Mouse (Mus musculus): ENCODE results near the gene Kcnk13. TPM values are rescaled to one million over a fixed set of nuclear protein-coding genes. Genes with fewer than 3 reads are reported as not detected.

The Kcnk13 gene
- polyA plus RNA-seq, 1 experiment from 2014 or later: 0.45 TPM

DNA sequence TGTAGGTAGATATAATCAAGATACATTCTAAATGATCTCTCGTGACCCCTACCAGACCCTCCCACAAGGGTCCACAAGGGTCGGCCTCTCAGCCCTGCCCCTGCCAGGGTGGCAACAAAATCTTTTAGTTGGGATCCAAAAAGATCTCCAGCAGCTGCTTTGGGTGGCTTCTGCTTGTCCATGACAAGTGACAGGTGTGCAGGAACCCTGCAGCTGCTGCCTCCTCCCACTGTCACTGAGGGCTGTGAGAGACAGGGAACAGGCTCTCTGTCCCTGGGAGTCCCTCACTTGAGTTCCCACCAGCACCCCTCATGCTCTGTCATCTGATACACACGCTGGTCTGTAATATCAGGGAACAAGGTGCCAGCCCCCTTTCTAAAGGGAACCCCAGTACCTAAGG lies 137.4 kb downstream of the Kcnk13 start:
- ATAC-seq (ENCODE audit: low FRiP score, low TSS enrichment) (no peak), DNase-seq (ENCODE audit: low spot score) (no peak)
- H3K4me3 ChIP-seq (ENCODE audit: low read depth, low read length): no peak overlapping the region
- H3K27ac ChIP-seq (replicated peaks): no peak overlapping the region
- H3K36me3 ChIP-seq (ENCODE audit: control insufficient read depth, insufficient read depth, low read length): no peaks in the 10 kb centered on the region
- no peaks in the 10 kb centered on the region for H3K9me3 ChIP-seq (ENCODE audit: control insufficient read depth, low read length)
- no peak overlapping the region for H3K9ac ChIP-seq (ENCODE audit: low read length)
- H3K4me2 ChIP-seq (replicated peaks; ENCODE audit: low read depth): no peak overlapping the region
- WGBS: 68% methylated on average over 3 of the region's 3 CpGs
- 0 out of 2 replicates have a peak, but pooled peaks cover 2% of the 10 kb centered on the region for H3K4me1 ChIP-seq (replicated peaks; ENCODE audit: control insufficient read depth, insufficient read depth)
- TF ChIP-seq EP300 (optimal IDR thresholded peaks at IDR 0.05) (no peak), CTCF (IDR thresholded peaks at IDR 0.05; ENCODE audit: low read depth) (no peak)
- H3K27me3 ChIP-seq (ENCODE audit: control insufficient read depth, insufficient read depth, low read length): no peaks in the 10 kb centered on the region

DNA sequence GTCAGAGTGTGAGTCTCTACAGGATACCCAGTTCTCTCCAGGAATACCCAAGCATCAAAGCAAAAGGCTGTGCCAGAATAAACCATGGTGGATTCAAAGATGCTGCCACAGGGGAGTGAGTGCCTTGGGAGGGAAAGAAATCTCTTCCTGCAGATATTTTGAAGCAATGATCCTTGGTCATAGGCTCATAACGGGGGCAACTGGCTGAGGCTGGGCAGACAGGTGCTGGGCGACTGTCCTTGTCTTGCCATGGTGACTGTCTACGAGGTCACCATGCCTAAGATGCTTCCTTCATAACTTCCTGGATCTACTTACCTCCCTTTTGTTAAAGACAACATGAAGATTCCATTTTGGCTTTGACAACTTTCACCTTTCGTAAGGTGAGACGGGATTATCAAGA lies 140.2 kb downstream of the Kcnk13 start:
- Histone ChIP-seq H3K36me3 (ENCODE audit: control insufficient read depth, insufficient read depth, low read length) (no peaks in the 10 kb centered on the region), H3K4me3 (ENCODE audit: low read depth, low read length) (no peak overlapping the region), H3K27ac (replicated peaks) (no peak overlapping the region), H3K9me3 (ENCODE audit: control insufficient read depth, low read length) (no peaks in the 10 kb centered on the region), H3K4me2 (replicated peaks; ENCODE audit: low read depth) (no peak overlapping the region), H3K9ac (ENCODE audit: low read length) (no peak overlapping the region), H3K4me1 (replicated peaks; ENCODE audit: control insufficient read depth, insufficient read depth) (0 out of 2 replicates have a peak, but pooled peaks cover 2% of the 10 kb centered on the region), H3K27me3 (ENCODE audit: control insufficient read depth, insufficient read depth, low read length) (no peaks in the 10 kb centered on the region)
- ATAC-seq (ENCODE audit: low FRiP score, low TSS enrichment) (no peak), DNase-seq (ENCODE audit: low spot score) (no peak)
- 93% methylated on average over 5 of the region's 5 CpGs for WGBS
- no peak for TF ChIP-seq EP300 (optimal IDR thresholded peaks at IDR 0.05)
- no peak for TF ChIP-seq CTCF (IDR thresholded peaks at IDR 0.05; ENCODE audit: low read depth)

DNA sequence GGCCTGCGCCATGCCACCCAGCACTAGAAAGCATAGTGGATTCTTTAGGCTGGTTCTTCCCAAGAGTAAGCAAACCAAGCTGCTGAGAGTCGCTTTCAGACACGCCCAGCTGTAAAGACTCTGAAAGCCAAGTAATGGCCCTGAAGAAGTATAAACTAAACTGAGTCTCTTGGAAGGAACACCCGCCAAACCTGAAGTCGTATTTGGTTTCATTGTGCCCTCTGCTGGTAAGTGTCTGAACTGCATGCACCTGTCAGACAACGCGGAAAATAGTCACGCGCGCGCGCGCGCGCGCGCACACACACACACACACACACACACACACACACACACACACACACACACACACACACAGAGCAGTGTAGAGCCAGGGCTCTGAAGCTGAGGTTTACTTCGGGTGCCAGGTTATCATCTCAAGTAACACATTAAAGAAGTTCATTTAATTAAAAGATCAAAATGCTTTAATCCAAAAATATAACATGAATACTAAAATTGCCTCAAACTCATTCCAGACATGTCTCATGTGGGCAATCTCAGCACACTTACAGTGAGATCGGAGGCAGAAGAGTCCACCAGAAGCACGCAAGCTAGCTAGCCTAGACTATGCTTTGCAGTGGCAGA lies 142.1 kb downstream of the Kcnk13 start:
- no peak overlapping the region for H3K4me2 ChIP-seq (replicated peaks; ENCODE audit: low read depth)
- no peak overlapping the region for H3K27ac ChIP-seq (replicated peaks)
- WGBS: 10% methylated on average over 20 of the region's 20 CpGs
- peak; percentile 89 for TF ChIP-seq CTCF (IDR thresholded peaks at IDR 0.05; ENCODE audit: low read depth)
- TF ChIP-seq EP300 (optimal IDR thresholded peaks at IDR 0.05): no peak
- H3K27me3 ChIP-seq (ENCODE audit: control insufficient read depth, insufficient read depth, low read length): no peaks in the 10 kb centered on the region
- H3K4me3 ChIP-seq (ENCODE audit: low read depth, low read length): no peak overlapping the region
- H3K9ac ChIP-seq (ENCODE audit: low read length): no peak overlapping the region
- H3K36me3 ChIP-seq (ENCODE audit: control insufficient read depth, insufficient read depth, low read length): no peaks in the 10 kb centered on the region
- H3K4me1 ChIP-seq (replicated peaks; ENCODE audit: control insufficient read depth, insufficient read depth): 0 out of 2 replicates have a peak, but pooled peaks cover 2% of the 10 kb centered on the region
- DNase-seq (ENCODE audit: low spot score) (peak; percentile 83), ATAC-seq (ENCODE audit: low FRiP score, low TSS enrichment) (peak; percentile 43; the same call in 1 of the 2 replicates)
- H3K9me3 ChIP-seq (ENCODE audit: control insufficient read depth, low read length): no peaks in the 10 kb centered on the region

DNA sequence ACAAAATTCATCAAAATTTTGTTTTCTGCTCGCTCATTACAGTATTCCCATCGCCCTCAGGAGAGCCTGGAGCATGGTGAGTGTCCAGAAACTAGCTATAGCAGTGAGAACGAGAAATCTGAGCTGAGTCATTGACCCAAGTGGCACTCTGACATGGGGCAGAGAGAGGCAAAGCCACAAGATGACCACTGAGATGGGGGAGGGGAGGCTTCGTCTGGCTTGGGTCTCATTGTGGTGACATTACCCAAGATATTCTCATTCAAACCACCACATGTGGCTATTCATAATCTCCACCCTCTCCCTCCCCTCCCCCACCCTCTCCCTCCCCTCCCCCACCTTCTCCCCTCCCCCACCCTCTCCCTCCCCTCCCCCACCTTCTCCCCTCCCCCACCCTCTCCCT lies 143.1 kb downstream of the Kcnk13 start:
- ATAC-seq (ENCODE audit: low FRiP score, low TSS enrichment) (no peak), DNase-seq (ENCODE audit: low spot score) (no peak)
- H3K9me3 ChIP-seq (ENCODE audit: control insufficient read depth, low read length): no peaks in the 10 kb centered on the region
- no peak overlapping the region for H3K4me2 ChIP-seq (replicated peaks; ENCODE audit: low read depth)
- TF ChIP-seq CTCF (IDR thresholded peaks at IDR 0.05; ENCODE audit: low read depth): no peak
- TF ChIP-seq EP300 (optimal IDR thresholded peaks at IDR 0.05): no peak
- H3K4me1 ChIP-seq (replicated peaks; ENCODE audit: control insufficient read depth, insufficient read depth): 0 out of 2 replicates have a peak, but pooled peaks cover 2% of the 10 kb centered on the region
- no peaks in the 10 kb centered on the region for H3K36me3 ChIP-seq (ENCODE audit: control insufficient read depth, insufficient read depth, low read length)
- no peaks in the 10 kb centered on the region for H3K27me3 ChIP-seq (ENCODE audit: control insufficient read depth, insufficient read depth, low read length)
- no peak overlapping the region for H3K27ac ChIP-seq (replicated peaks)
- WGBS: 56% methylated on average over 4 of the region's 4 CpGs
- H3K4me3 ChIP-seq (ENCODE audit: low read depth, low read length): no peak overlapping the region
- H3K9ac ChIP-seq (ENCODE audit: low read length): no peak overlapping the region

DNA sequence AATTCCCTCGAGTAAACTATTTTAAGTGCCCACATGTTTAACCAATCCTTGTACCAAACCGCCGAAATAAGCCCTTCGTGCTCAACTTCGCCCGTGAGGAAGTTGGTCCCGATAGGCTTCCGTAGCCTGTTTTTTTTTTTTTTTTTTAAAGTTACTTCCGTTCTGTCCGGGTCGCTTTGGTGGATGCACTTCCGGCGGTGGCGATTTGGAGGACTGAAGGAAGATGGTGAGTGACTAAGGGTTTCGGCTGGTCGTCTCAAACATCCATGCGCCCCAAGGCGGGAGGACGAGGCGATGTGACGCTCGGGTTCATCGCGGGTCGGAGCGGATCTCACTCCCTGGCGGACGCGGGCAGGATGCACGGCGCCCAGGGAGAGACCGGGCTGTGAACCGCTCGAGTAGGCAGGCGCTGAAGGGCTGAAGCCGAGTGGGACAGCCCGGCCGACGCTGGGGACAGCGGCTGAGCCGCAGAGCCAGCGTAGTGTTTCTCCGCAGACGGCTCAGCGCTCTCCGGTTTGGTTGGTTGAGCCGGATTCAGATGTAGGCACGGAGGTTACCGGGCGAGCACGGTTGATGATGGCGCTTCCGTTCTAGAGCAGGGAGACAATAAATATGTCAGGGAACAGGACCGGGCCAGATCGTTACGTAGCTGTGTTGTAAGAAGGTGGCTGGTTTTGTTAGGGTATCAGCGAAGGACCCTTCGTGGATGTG lies 145.8 kb downstream of the Kcnk13 start, which contains the start of gene Psmc1:
Psmc1 (plus strand) TSS at position 169 of the 711 bp plus-strand sequence.
- H3K27ac ChIP-seq (replicated peaks): peak within 1 kb of the TSS; percentile 94
- H3K36me3 ChIP-seq (ENCODE audit: control insufficient read depth, insufficient read depth, low read length): peaks cover 8% of the 10 kb centered on the region; the same call in 1 of the 2 replicates
- no peaks in the 10 kb centered on the region for H3K9me3 ChIP-seq (ENCODE audit: control insufficient read depth, low read length)
- H3K4me1 ChIP-seq (replicated peaks; ENCODE audit: control insufficient read depth, insufficient read depth): 0 out of 2 replicates have a peak, but pooled peaks cover 2% of the 10 kb centered on the region
- TF ChIP-seq CTCF (IDR thresholded peaks at IDR 0.05; ENCODE audit: low read depth) (no peak), EP300 (optimal IDR thresholded peaks at IDR 0.05) (no peak)
- H3K27me3 ChIP-seq (ENCODE audit: control insufficient read depth, insufficient read depth, low read length): no peaks in the 10 kb centered on the region
- ATAC-seq (ENCODE audit: low FRiP score, low TSS enrichment) (peak; percentile 81), DNase-seq (ENCODE audit: low spot score) (peak; percentile 83)
- H3K4me2 ChIP-seq (replicated peaks; ENCODE audit: low read depth): peak within 1 kb of the TSS; percentile 88
- under 1% methylated on average over 58 of the region's 58 CpGs for WGBS
- H3K9ac ChIP-seq (ENCODE audit: low read length): peak within 1 kb of the TSS; percentile 96
- peak within 1 kb of the TSS; percentile 91 for H3K4me3 ChIP-seq (ENCODE audit: low read depth, low read length)

Small RNA genes lying within 50 kb of the gene (microRNA-seq; reads per million reads assigned to microRNA genes)
- not detected for gene Gm23291

Other genes with a start within 250 kb of the Kcnk13 start
- gene Efcab11, start 80.1 kb upstream of the Kcnk13 start, polyA plus RNA-seq (2015; fragmentation: Nextera tagmentation; extraction: Ambion mirVana): 2.8 and 3.6 TPM in 2 replicates
- gene Tdp1, start 80.0 kb upstream of the Kcnk13 start, polyA plus RNA-seq (2015; fragmentation: Nextera tagmentation; extraction: Ambion mirVana): 12.9 and 13.3 TPM in 2 replicates
- gene Psmc1, start 145.7 kb downstream of the Kcnk13 start, polyA plus RNA-seq (2015; fragmentation: Nextera tagmentation; extraction: Ambion mirVana): 176 and 186 TPM in 2 replicates
- 5.9 and 6.9 TPM in 2 replicates for gene Nrde2, start 195.2 kb downstream of the Kcnk13 start, polyA plus RNA-seq (2015; fragmentation: Nextera tagmentation; extraction: Ambion mirVana)
- 1,956 and 2,116 TPM in 2 replicates for gene Calm1, start 234.9 kb downstream of the Kcnk13 start, polyA plus RNA-seq (2015; fragmentation: Nextera tagmentation; extraction: Ambion mirVana)